Mouse (Mus musculus) forebrain, embryonic 15.5 days (tissue): ENCODE data around the gene Art1. TPM values are rescaled to one million over a fixed set of nuclear protein-coding genes. Genes with fewer than 3 reads are reported as not detected.

Experiments used
- ATAC-seq: fragments of 200-750 bp; cut with Nextera tagmentation; replicated peaks from 2 replicates; pipeline ENCODE4 v1.8.0; 2017; ENCODE audit warnings: mild to moderate bottlenecking, moderate TSS enrichment, moderate library complexity
- H3K27ac ChIP-seq: fragments of 300-500 bp; sonication (generic); replicated peaks from 2 replicates; pipeline ENCODE4 v1.5.1; 2015; ENCODE audit warnings: mild to moderate bottlenecking, inconsistent platforms
- H3K27me3 ChIP-seq: fragments of 300-500 bp; sonication (generic); 2 replicates; pipeline ENCODE4 v1.6.1; 2015; ENCODE audit warnings: inconsistent platforms
- H3K36me3 ChIP-seq: fragments of 300-500 bp; sonication (generic); 2 replicates; pipeline ENCODE4 v1.6.1; 2015; ENCODE audit warnings: mild to moderate bottlenecking, inconsistent platforms
- H3K4me1 ChIP-seq: fragments of 300-500 bp; sonication (generic); 2 replicates; pipeline ENCODE4 v1.6.1; 2015; ENCODE audit warnings: inconsistent platforms
- H3K4me2 ChIP-seq: fragments of 300-500 bp; sonication (generic); replicated peaks from 2 replicates; pipeline ENCODE4 v1.6.1; 2015; ENCODE audit warnings: mild to moderate bottlenecking, inconsistent platforms
- H3K4me3 ChIP-seq: fragments of 300-500 bp; sonication (generic); 2 replicates; pipeline ENCODE4 v1.5.1; 2015; ENCODE audit warnings: mild to moderate bottlenecking, inconsistent platforms
- H3K9ac ChIP-seq: fragments of 300-500 bp; sonication (generic); replicated peaks from 2 replicates; pipeline ENCODE4 v1.6.1; 2015; ENCODE audit warnings: mild to moderate bottlenecking, inconsistent platforms
- H3K9me3 ChIP-seq: fragments of 300-500 bp; sonication (generic); 2 replicates; pipeline ENCODE4 v1.6.1; 2016; ENCODE audit warnings: inconsistent platforms
- WGBS: fragments of 180-500 bp; shearing (Covaris S2); methylation state at CpG from one replicate; pipeline ENCODE4 v1.1.7; 2015; ENCODE audit warnings: mixed read lengths; 5-methylcytosine and 5-hydroxymethylcytosine counted together
- polyA plus RNA-seq: library from polyadenylated mRNA; unstranded; fragments of >200 nt; fragmentation: Nextera tagmentation; extraction: Ambion mirVana; gene quantifications from 2 replicates; pipeline ENCODE4 v1.2.1, GENCODE M21; 2015

The Art1 gene
- 0.17 and 0.28 TPM in 2 replicates for polyA plus RNA-seq

DNA sequence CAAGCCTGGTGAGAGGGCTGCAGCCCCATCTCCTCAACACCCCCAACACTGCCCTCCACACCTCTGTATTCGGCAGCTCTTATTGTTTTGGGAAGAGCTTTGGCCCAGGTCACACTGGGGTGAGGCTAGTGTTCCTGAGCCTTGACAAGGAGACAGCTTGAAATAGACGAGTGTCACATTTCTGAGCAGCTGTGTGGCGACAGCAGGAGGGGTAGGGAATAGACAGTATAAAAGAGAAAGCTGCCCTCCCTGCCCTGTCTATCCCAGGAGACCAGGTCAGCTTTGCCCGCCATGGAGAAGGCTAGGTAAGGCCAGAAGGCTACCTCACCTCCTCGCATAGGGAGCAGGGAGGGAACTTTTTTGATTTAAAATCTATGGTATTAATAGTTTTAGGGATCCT, at the start of gene Art1:
Gene Art1, plus strand, starts transcription at position 257 of the 400 bp plus-strand sequence.
- ATAC-seq, result no peak
- Histone ChIP-seq H3K27me3 (0 out of 2 replicates have a peak, but pooled peaks cover 6% of the 10 kb centered on the region), H3K4me1 (peaks cover 15% of the 10 kb centered on the region), H3K9ac (no peak within 1 kb of the TSS), H3K4me2 (no peak within 1 kb of the TSS), H3K27ac (no peak within 1 kb of the TSS), H3K9me3 (no peaks in the 10 kb centered on the region), H3K4me3 (no peak within 1 kb of the TSS), H3K36me3 (no peaks in the 10 kb centered on the region)
- WGBS, result 46% methylated on average over 5 of the region's 5 CpGs

- WGBS, result 93% methylated on average over 3 of the region's 3 CpGs
- no peaks in the 10 kb centered on the region for H3K9me3 ChIP-seq
- H3K27ac ChIP-seq, result no peak overlapping the region
- no peak for ATAC-seq
- H3K4me2 ChIP-seq, result no peak overlapping the region
- no peaks in the 10 kb centered on the region for H3K27me3 ChIP-seq
- peaks cover 30% of the 10 kb centered on the region for H3K4me1 ChIP-seq
- no peak overlapping the region for H3K4me3 ChIP-seq
- no peak overlapping the region for H3K9ac ChIP-seq
- peaks cover 21% of the 10 kb centered on the region for H3K36me3 ChIP-seq
Measured at GRCm38 (mm10) chr7:102061353-102061752, 40.2 kb upstream of the Art1 start.

GRCm38 (mm10) chr7:102062203-102062602, 39.3 kb upstream of the Art1 start:
- H3K9me3 ChIP-seq, result no peaks in the 10 kb centered on the region

DNA sequence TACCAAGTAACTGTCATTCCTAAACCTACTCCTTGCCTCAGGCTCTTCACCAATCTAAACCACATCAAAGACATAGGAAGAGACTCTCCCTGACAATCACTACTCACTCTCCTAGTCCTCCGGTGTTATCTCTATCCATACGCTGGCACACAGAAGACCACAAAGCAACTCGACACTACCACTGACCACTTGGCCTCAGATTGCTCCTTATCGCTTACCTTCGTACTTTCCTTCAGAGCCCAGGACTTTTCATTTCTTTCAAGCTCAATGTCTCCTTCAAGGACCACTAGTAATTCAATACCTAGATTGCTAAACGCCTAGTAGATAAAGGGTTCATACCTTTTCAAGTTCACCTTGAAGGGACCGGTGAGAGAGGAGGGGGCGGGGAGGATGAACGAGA, 37.7 kb upstream of the Art1 start:
- Histone ChIP-seq H3K9ac (no peak overlapping the region), H3K4me2 (peak overlapping the region; percentile 55)
- WGBS, result 93% methylated on average over 9 of the region's 9 CpGs

More at GRCm38 (mm10) chr7:102062203-102062602, 39.3 kb upstream of the Art1 start:
- 80% methylated on average over 1 of the region's 1 CpGs for WGBS
- H3K4me2 ChIP-seq, result no peak overlapping the region
- no peak overlapping the region for H3K27ac ChIP-seq
- H3K4me3 ChIP-seq, result no peak overlapping the region
- H3K36me3 ChIP-seq, result peaks cover 21% of the 10 kb centered on the region
- no peak overlapping the region for H3K9ac ChIP-seq
- peaks cover 36% of the 10 kb centered on the region for H3K4me1 ChIP-seq
- H3K27me3 ChIP-seq, result no peaks in the 10 kb centered on the region
- ATAC-seq, result no peak

GRCm38 (mm10) chr7:102064655-102065045, 36.9 kb upstream of the Art1 start:
- WGBS, result 0% methylated on average over 9 of the region's 9 CpGs
- H3K4me3 ChIP-seq, result peak overlapping the region; percentile 67
- peak overlapping the region; percentile 91 for H3K27ac ChIP-seq
- H3K4me1 ChIP-seq, result peaks cover 40% of the 10 kb centered on the region
- H3K9ac ChIP-seq, result peak overlapping the region; percentile 78
- no peaks in the 10 kb centered on the region for H3K27me3 ChIP-seq
- H3K9me3 ChIP-seq, result no peaks in the 10 kb centered on the region
- peak overlapping the region; percentile 55 for H3K4me2 ChIP-seq
- peaks cover 4% of the 10 kb centered on the region for H3K36me3 ChIP-seq
- ATAC-seq, result peak; percentile 46

More for the DNA sequence above, 37.7 kb upstream of the Art1 start:
- peak overlapping the region; percentile 67 for H3K4me3 ChIP-seq
- no peak overlapping the region for H3K27ac ChIP-seq
- H3K27me3 ChIP-seq, result no peaks in the 10 kb centered on the region
- H3K36me3 ChIP-seq, result peaks cover 12% of the 10 kb centered on the region
- no peak for ATAC-seq
- peaks cover 40% of the 10 kb centered on the region for H3K4me1 ChIP-seq
- H3K9me3 ChIP-seq, result no peaks in the 10 kb centered on the region

GRCm38 (mm10) chr7:102065046-102065891, 36.3 kb upstream of the Art1 start, which contains the start of the genes Rnf121, Xndc1 and Xntrpc:
Rnf121 (minus strand) TSS chr7:102065469.
Xndc1 (plus strand) TSS chr7:102065511.
Xntrpc (plus strand) TSS chr7:102065713.
- no peaks in the 10 kb centered on the region for H3K9me3 ChIP-seq
- peak within 1 kb of the TSS; percentile 55 for H3K4me2 ChIP-seq
- H3K27me3 ChIP-seq, result no peaks in the 10 kb centered on the region
- ATAC-seq, result peak; percentile 100
- peak within 1 kb of the TSS; percentile 91 for H3K27ac ChIP-seq
- H3K9ac ChIP-seq, result peak within 1 kb of the TSS; percentile 78
- under 1% methylated on average over 56 of the region's 56 CpGs for WGBS
- H3K4me1 ChIP-seq, result peaks cover 40% of the 10 kb centered on the region
- 0 out of 2 replicates have a peak, but pooled peaks cover 3% of the 10 kb centered on the region for H3K36me3 ChIP-seq
- H3K4me3 ChIP-seq, result peak within 1 kb of the TSS; percentile 67

DNA sequence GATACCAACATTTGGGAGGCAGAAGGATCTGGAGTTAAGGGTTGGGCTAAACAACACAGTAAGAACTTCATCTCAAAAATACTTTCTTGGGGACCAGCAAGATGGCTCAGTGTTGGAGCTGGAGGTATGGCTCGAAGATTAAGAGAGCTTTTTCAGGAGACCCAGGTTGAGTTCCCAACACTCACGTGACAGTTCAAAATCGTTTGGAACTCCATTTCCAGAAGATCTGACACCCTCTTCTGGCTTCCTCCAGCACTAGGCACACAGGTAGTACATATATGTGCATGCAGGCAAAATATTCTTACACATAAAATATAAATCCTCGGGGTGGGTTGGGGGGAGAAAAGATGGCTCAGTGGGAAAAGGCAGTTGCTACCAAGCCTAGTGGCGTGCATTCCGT, 35.2 kb upstream of the Art1 start:
- H3K27ac ChIP-seq, result no peak overlapping the region
- peaks cover 10% of the 10 kb centered on the region; the same call in 1 of the 2 replicates for H3K36me3 ChIP-seq
- H3K4me1 ChIP-seq, result peaks cover 40% of the 10 kb centered on the region
- H3K9ac ChIP-seq, result peak overlapping the region; percentile 78
- no peaks in the 10 kb centered on the region for H3K27me3 ChIP-seq
- no peak for ATAC-seq
- H3K4me2 ChIP-seq, result peak overlapping the region; percentile 55
- H3K4me3 ChIP-seq, result peak overlapping the region; percentile 67
- 72% methylated on average over 6 of the region's 6 CpGs for WGBS
- no peaks in the 10 kb centered on the region for H3K9me3 ChIP-seq

- Histone ChIP-seq H3K27me3 (no peaks in the 10 kb centered on the region), H3K9me3 (no peaks in the 10 kb centered on the region), H3K9ac (no peak overlapping the region), H3K36me3 (peaks cover 80% of the 10 kb centered on the region), H3K27ac (no peak overlapping the region), H3K4me3 (no peak overlapping the region), H3K4me2 (no peak overlapping the region), H3K4me1 (no peaks in the 10 kb centered on the region)
- whole genome bisulfite sequencing, result 83% methylated on average over 7 of the region's 7 CpGs
- ATAC-seq, result no peak; the same call in 1 of the 2 replicates
Measured at GRCm38 (mm10) chr7:102076714-102077296, 24.7 kb upstream of the Art1 start.

GRCm38 (mm10) chr7:102078517-102078916, 23.0 kb upstream of the Art1 start:
- H3K27ac ChIP-seq, result no peak overlapping the region
- no peaks in the 10 kb centered on the region for H3K9me3 ChIP-seq
- no peaks in the 10 kb centered on the region for H3K27me3 ChIP-seq
- no peaks in the 10 kb centered on the region for H3K4me1 ChIP-seq
- H3K4me2 ChIP-seq, result no peak overlapping the region
- peaks cover 83% of the 10 kb centered on the region for H3K36me3 ChIP-seq
- WGBS, result 74% methylated on average over 7 of the region's 7 CpGs
- H3K9ac ChIP-seq, result no peak overlapping the region
- no peak for ATAC-seq
- no peak overlapping the region for H3K4me3 ChIP-seq

- H3K27me3 ChIP-seq, result no peaks in the 10 kb centered on the region
- WGBS, result 91% methylated on average over 8 of the region's 8 CpGs
- no peaks in the 10 kb centered on the region for H3K9me3 ChIP-seq
- H3K4me1 ChIP-seq, result no peaks in the 10 kb centered on the region
- peaks cover 77% of the 10 kb centered on the region for H3K36me3 ChIP-seq
- H3K9ac ChIP-seq, result no peak overlapping the region
- H3K4me2 ChIP-seq, result no peak overlapping the region
- no peak overlapping the region for H3K27ac ChIP-seq
- ATAC-seq, result no peak
- no peak overlapping the region for H3K4me3 ChIP-seq
Measured at GRCm38 (mm10) chr7:102080311-102080710, 21.2 kb upstream of the Art1 start.

DNA sequence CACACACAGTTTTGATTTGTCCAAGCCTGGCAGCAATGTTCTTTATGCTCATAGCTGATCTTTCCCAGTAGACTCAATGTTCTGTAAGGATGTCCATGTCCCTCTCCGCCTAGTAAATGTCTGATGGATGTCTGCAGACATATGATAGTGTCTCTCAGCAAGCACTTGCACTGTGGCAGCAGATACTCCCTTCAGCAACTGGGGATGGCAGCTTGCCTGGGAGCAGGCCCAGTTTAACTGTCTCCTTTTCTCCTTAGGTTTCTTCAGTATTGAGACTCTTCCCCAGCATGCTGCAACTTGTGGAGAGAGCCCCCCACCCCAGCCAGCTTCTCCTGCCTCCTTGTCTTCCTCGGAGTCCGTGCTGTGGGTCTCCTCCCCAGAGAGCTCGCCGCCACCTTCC, 19.8 kb upstream of the Art1 start:
- H3K27me3 ChIP-seq, result no peaks in the 10 kb centered on the region
- H3K4me3 ChIP-seq, result no peak overlapping the region
- H3K4me1 ChIP-seq, result no peaks in the 10 kb centered on the region
- WGBS, result 98% methylated on average over 5 of the region's 5 CpGs
- no peaks in the 10 kb centered on the region for H3K9me3 ChIP-seq
- no peak overlapping the region for H3K4me2 ChIP-seq
- H3K36me3 ChIP-seq, result peaks cover 65% of the 10 kb centered on the region
- no peak overlapping the region for H3K9ac ChIP-seq
- H3K27ac ChIP-seq, result no peak overlapping the region
- no peak for ATAC-seq

DNA sequence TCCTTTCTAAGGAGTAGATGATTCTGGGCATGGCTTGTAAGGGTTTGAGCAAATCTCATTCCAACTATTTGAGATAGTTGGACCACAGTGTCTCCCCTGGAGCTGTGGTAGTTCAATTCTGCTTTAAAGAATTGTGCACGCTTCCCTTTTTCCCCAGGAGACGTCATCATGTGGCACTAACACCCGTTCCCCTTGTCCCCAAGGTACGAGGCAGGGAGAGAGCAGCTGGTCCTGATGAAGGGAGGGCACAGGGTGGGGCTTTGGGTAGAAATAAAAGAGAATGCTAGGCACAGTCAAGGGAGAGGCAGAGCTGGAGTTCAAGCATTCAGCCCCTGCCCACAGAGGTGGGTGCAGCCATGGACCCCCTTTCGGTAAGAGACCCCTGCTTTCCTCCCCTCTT, 18.7 kb upstream of the Art1 start, which contains the start of gene Trpc2:
Gene Trpc2, plus strand, starts transcription at position 301 of the 400 bp plus-strand sequence.
- no peak for ATAC-seq
- Histone ChIP-seq H3K36me3 (peaks cover 55% of the 10 kb centered on the region), H3K4me1 (no peaks in the 10 kb centered on the region), H3K9me3 (no peaks in the 10 kb centered on the region), H3K27ac (no peak within 1 kb of the TSS), H3K4me2 (no peak within 1 kb of the TSS), H3K27me3 (no peaks in the 10 kb centered on the region), H3K9ac (no peak within 1 kb of the TSS), H3K4me3 (no peak within 1 kb of the TSS)
- 87% methylated on average over 5 of the region's 5 CpGs for WGBS
